Mouse (Mus musculus): Measurements from ENCODE around the gene Dnah1. TPM values are rescaled to one million over a fixed set of nuclear protein-coding genes. Genes with fewer than 3 reads are reported as not detected.

The Dnah1 gene
- polyA plus RNA-seq, 1 experiment from 2014 or later = 4.6 TPM

DNA sequence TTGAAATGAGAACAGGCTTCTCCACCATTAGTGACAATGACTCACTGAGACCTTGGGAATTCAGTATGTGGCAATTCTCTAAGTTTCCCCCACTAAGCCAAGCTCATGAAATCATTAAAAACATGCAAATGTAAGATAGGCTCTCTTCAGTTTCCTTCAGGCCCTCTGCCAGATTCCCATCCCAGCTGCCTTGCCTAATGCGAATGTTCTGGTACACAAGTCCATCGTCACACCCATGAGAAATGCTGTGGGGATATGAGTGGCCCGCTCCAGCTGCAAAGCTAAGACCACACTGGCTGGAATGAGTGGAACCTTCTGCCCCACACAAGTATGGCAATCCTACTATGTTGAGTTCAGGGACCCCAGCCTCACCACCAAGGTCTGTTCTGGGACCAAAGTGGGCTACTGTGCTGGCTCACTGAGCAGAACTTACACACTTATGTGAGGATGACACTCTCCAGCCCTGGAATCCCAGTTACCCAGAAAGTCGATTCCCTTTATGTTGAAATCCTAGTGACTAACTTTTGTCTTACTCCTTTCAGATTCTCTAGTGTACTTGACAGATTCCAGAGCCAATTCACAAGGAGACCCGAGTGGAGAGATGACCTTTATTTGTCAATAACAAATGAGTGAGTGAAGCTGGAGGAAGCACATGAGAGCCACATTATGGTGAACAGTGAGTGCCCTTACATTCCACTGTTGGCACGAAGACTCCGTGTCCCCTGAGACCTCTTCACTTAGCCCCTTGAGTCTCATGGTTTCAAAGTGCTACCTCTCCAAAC lies 86.4 kb downstream of the Dnah1 start:
- Histone ChIP-seq H3K9ac (no peak overlapping the region), H3K27me3 (ENCODE audit: insufficient read depth, low read length) (no peaks in the 10 kb centered on the region), H3K36me3 (ENCODE audit: insufficient read depth) (no peaks in the 10 kb centered on the region), H3K4me3 (ENCODE audit: low read depth, low read length) (no peak overlapping the region), H3K27ac (ENCODE audit: low read depth) (no peak overlapping the region), H3K4me1 (ENCODE audit: insufficient read depth) (no peaks in the 10 kb centered on the region), H3K4me2 (no peak overlapping the region), H3K9me3 (ENCODE audit: low read depth, low read length) (no peaks in the 10 kb centered on the region)
- TF ChIP-seq CTCF (IDR thresholded peaks at IDR 0.05; ENCODE audit: low read depth) = no peak
- WGBS = 67% methylated on average over 7 of the region's 7 CpGs
- ATAC-seq (ENCODE audit: insufficient read depth) (no peak), DNase-seq (no peak)

- ATAC-seq (ENCODE audit: insufficient read depth) (peak; percentile 53), DNase-seq (peak; percentile 95)
- Histone ChIP-seq H3K4me2 (peak overlapping the region; percentile 29; the same call in 1 of the 2 replicates), H3K27me3 (ENCODE audit: insufficient read depth, low read length) (no peaks in the 10 kb centered on the region), H3K9ac (no peak overlapping the region; the same call in 1 of the 2 replicates), H3K4me1 (ENCODE audit: insufficient read depth) (no peaks in the 10 kb centered on the region; the same call in 1 of the 2 replicates), H3K27ac (ENCODE audit: low read depth) (no peak overlapping the region), H3K36me3 (ENCODE audit: insufficient read depth) (no peaks in the 10 kb centered on the region), H3K9me3 (ENCODE audit: low read depth, low read length) (no peaks in the 10 kb centered on the region), H3K4me3 (ENCODE audit: low read depth, low read length) (no peak overlapping the region)
- WGBS = 16% methylated on average over 11 of the region's 11 CpGs
- peak; percentile 95 for TF ChIP-seq CTCF (IDR thresholded peaks at IDR 0.05; ENCODE audit: low read depth)
These were observed 89.6 kb downstream of the Dnah1 start for GRCm38 (mm10) chr14:31233996-31234591.

GRCm38 (mm10) chr14:31233070-31233995 lies 90.4 kb downstream of the Dnah1 start:
- Histone ChIP-seq H3K27me3 (ENCODE audit: insufficient read depth, low read length) (no peaks in the 10 kb centered on the region), H3K4me1 (ENCODE audit: insufficient read depth) (no peaks in the 10 kb centered on the region; the same call in 1 of the 2 replicates), H3K36me3 (ENCODE audit: insufficient read depth) (no peaks in the 10 kb centered on the region), H3K4me3 (ENCODE audit: low read depth, low read length) (no peak overlapping the region), H3K4me2 (no peak overlapping the region), H3K27ac (ENCODE audit: low read depth) (peak overlapping the region; percentile 36; the same call in 1 of the 2 replicates), H3K9me3 (ENCODE audit: low read depth, low read length) (no peaks in the 10 kb centered on the region), H3K9ac (no peak overlapping the region)
- no peak for TF ChIP-seq CTCF (IDR thresholded peaks at IDR 0.05; ENCODE audit: low read depth)
- 72% methylated on average over 14 of the region's 14 CpGs for WGBS
- DNase-seq (peak; percentile 57), ATAC-seq (ENCODE audit: insufficient read depth) (peak; percentile 42)

- Histone ChIP-seq H3K9ac (no peak overlapping the region), H3K4me3 (ENCODE audit: low read depth, low read length) (no peak overlapping the region), H3K27me3 (ENCODE audit: insufficient read depth, low read length) (no peaks in the 10 kb centered on the region), H3K27ac (ENCODE audit: low read depth) (no peak overlapping the region; the same call in 1 of the 2 replicates), H3K36me3 (ENCODE audit: insufficient read depth) (no peaks in the 10 kb centered on the region), H3K4me2 (no peak overlapping the region), H3K9me3 (ENCODE audit: low read depth, low read length) (no peaks in the 10 kb centered on the region), H3K4me1 (ENCODE audit: insufficient read depth) (peaks cover under 1% of the 10 kb centered on the region; the same call in 1 of the 2 replicates)
- 74% methylated on average over 13 of the region's 13 CpGs for WGBS
- DNase-seq (no peak), ATAC-seq (ENCODE audit: insufficient read depth) (no peak; the same call in 1 of the 2 replicates)
- no peak for TF ChIP-seq CTCF (IDR thresholded peaks at IDR 0.05; ENCODE audit: low read depth)
These were observed 91.2 kb downstream of the Dnah1 start for GRCm38 (mm10) chr14:31232404-31233069.

DNA sequence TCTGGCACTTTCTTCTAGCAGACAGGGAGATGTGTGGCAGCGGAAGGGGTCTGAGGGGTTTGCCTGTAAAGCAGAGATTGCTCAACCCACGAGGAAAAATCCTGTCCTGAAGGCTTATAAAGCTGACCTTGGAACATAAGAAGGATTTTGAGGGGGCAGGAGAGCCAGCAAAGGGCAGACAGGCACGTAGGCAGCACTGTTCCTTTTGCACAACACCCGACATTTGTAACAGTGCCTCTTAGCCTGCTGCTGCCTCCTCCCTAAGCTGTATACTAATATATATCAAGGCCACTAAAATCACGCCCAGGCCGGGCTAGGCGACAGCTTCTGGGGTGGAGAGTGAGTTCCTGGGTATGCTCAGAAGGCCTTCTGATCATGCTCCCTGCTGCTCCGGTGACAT lies 93.3 kb downstream of the Dnah1 start:
- Histone ChIP-seq H3K9ac (no peak overlapping the region), H3K4me3 (ENCODE audit: low read depth, low read length) (no peak overlapping the region), H3K4me2 (no peak overlapping the region), H3K27me3 (ENCODE audit: insufficient read depth, low read length) (no peaks in the 10 kb centered on the region), H3K36me3 (ENCODE audit: insufficient read depth) (no peaks in the 10 kb centered on the region), H3K4me1 (ENCODE audit: insufficient read depth) (peaks cover 3% of the 10 kb centered on the region; the same call in 1 of the 2 replicates), H3K9me3 (ENCODE audit: low read depth, low read length) (no peaks in the 10 kb centered on the region), H3K27ac (ENCODE audit: low read depth) (no peak overlapping the region)
- 58% methylated on average over 8 of the region's 8 CpGs for WGBS
- TF ChIP-seq CTCF (IDR thresholded peaks at IDR 0.05; ENCODE audit: low read depth) = no peak
- ATAC-seq (ENCODE audit: insufficient read depth) (no peak), DNase-seq (no peak)

- no peak overlapping the region for H3K27ac ChIP-seq (ENCODE audit: low read depth)
- H3K4me2 ChIP-seq = no peak overlapping the region
- no peak for TF ChIP-seq CTCF (IDR thresholded peaks at IDR 0.05; ENCODE audit: low read depth)
- no peaks in the 10 kb centered on the region for H3K9me3 ChIP-seq (ENCODE audit: low read depth, low read length)
- no peak for DNase-seq
- no peaks in the 10 kb centered on the region for H3K36me3 ChIP-seq (ENCODE audit: insufficient read depth)
- ATAC-seq (ENCODE audit: insufficient read depth) = no peak
- 47% methylated on average over 6 of the region's 6 CpGs for WGBS
- no peak overlapping the region for H3K9ac ChIP-seq
- peaks cover 6% of the 10 kb centered on the region for H3K4me1 ChIP-seq (ENCODE audit: insufficient read depth)
- H3K27me3 ChIP-seq (ENCODE audit: insufficient read depth, low read length) = no peaks in the 10 kb centered on the region
- no peak overlapping the region for H3K4me3 ChIP-seq (ENCODE audit: low read depth, low read length)
These were observed 95.5 kb downstream of the Dnah1 start for GRCm38 (mm10) chr14:31228234-31228633.
